Mouse (Mus musculus): ENCODE data around the gene Bag5.

- TF ChIP-seq CTCF (IDR thresholded peaks at IDR 0.05; ENCODE audit: control insufficient read depth, insufficient read depth, insufficient replicate concordance, low read depth, low read length) (no peak), POLR2A (IDR thresholded peaks at IDR 0.05; ENCODE audit: control insufficient read depth, low read depth, low read length) (no peak)
Measured at GRCm38 (mm10) chr12:111678997-111679396, 34.1 kb downstream of the Bag5 start.

Measured in testis, adult 2 months (tissue).